ENCODE assay signal across 9 mouse cellular contexts in the genomic region with DNA sequence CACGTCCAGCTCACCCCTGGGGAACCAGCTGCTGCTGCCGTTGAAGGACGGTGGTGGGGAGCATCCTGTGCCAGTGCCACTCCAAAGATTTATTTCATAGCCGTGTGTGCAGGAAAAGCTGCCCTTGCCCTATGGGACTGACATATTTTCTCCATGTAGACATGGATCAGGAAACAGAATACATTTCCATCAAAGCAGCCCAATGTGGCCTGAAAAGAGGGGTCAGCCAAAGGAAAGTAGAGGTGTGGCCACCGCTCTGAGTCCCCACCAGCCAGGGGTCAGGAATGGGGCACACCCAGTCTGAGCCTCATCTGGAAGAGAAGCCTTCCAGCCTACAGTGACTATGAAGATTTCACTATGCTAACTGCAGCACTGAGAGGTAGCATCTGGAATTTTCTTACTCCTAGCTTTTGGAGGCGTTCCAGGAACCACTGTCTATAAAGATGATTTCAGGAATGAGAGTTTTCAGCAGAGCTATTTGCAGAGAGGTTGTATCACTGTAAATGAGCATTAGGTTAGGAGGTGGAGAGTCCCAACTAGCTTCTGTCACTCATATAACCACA.
DNase-seq lines count a peak whose midpoint lies in the region; ATAC-seq lines count a peak whose summit lies in the region.
"Had no signal": no experiment of that assay in that cellular context is flagged by ENCODE, and none has a peak within 500 bp of the region (broad histone marks: within the 10 kb centered on the region; RNA-seq: fewer than 3 reads in every experiment).

No protein-coding gene starts in this region.

- H3K36me3 ChIP-seq in lung, embryonic 15.5 days = no peaks in the 10 kb centered on the region
- H3K36me3 ChIP-seq in intestine, embryonic 15.5 days = no peaks in the 10 kb centered on the region
- no peaks in the 10 kb centered on the region for H3K36me3 ChIP-seq in neural tube, embryonic 14.5 days (ENCODE audit: control insufficient read depth, insufficient read depth, low read length)
- H3K36me3 ChIP-seq: heart, embryonic 13.5 days had no signal

- no peak overlapping the region for H3K4me2 ChIP-seq in lung, embryonic 15.5 days
- no peak overlapping the region for H3K4me2 ChIP-seq in intestine, embryonic 15.5 days (replicated peaks)
- no peak overlapping the region for H3K4me2 ChIP-seq in neural tube, embryonic 14.5 days (ENCODE audit: low read depth, low read length)
- H3K4me2 ChIP-seq: heart, embryonic 13.5 days had no signal

- peak; percentile 67 to 69 for DNase-seq in adrenal gland, adult (ENCODE audit: inconsistent age in 2 of 2, low spot score in 1 of 2)
- DNase-seq in adrenal gland, postnatal 4 days (ENCODE audit: low spot score in 2 of 2) = no peak
- no peak for DNase-seq in lung, postnatal 25 days (ENCODE audit: low spot score)
- no peak for DNase-seq in cerebellum, postnatal 36 days

- H3K9me3 ChIP-seq in lung, embryonic 15.5 days = no peaks in the 10 kb centered on the region
- no peaks in the 10 kb centered on the region for H3K9me3 ChIP-seq in intestine, embryonic 15.5 days
- H3K9me3 ChIP-seq in neural tube, embryonic 14.5 days (ENCODE audit: control insufficient read depth, low read length) = no peaks in the 10 kb centered on the region

- H3K4me3 ChIP-seq in lung, embryonic 15.5 days = no peak overlapping the region
- H3K4me3 ChIP-seq in intestine, embryonic 15.5 days (replicated peaks) = no peak overlapping the region
- no peak overlapping the region for H3K4me3 ChIP-seq in neural tube, embryonic 14.5 days (ENCODE audit: low read depth, low read length)
- H3K4me3 ChIP-seq: heart, embryonic 13.5 days had no signal

- 29% methylated on average over 6 of the region's 6 CpGs for WGBS in lung, embryonic 15.5 days
- 28% methylated on average over 6 of the region's 6 CpGs for WGBS in intestine, embryonic 15.5 days
- WGBS in neural tube, embryonic 14.5 days = 37% methylated on average over 6 of the region's 6 CpGs

- no peak overlapping the region for H3K9ac ChIP-seq in lung, embryonic 15.5 days
- no peak overlapping the region for H3K9ac ChIP-seq in intestine, embryonic 15.5 days
- H3K9ac ChIP-seq in neural tube, embryonic 14.5 days (replicated peaks; ENCODE audit: low read depth, low read length) = no peak overlapping the region
- H3K9ac ChIP-seq: heart, embryonic 13.5 days had no signal

- H3K27me3 ChIP-seq in lung, embryonic 15.5 days = no peaks in the 10 kb centered on the region
- H3K27me3 ChIP-seq in intestine, embryonic 15.5 days (replicated peaks) = no peaks in the 10 kb centered on the region
- no peaks in the 10 kb centered on the region for H3K27me3 ChIP-seq in neural tube, embryonic 14.5 days (ENCODE audit: control insufficient read depth, insufficient read depth, low read length)
- H3K27me3 ChIP-seq: heart, embryonic 13.5 days had no signal

- H3K27ac ChIP-seq in lung, embryonic 15.5 days = no peak overlapping the region
- no peak overlapping the region; the same call in 1 of the 2 replicates for H3K27ac ChIP-seq in intestine, embryonic 15.5 days
- H3K27ac ChIP-seq in neural tube, embryonic 14.5 days (ENCODE audit: low read depth, low read length) = peak overlapping the region; percentile 45; the same call in 1 of the 2 replicates
- H3K27ac ChIP-seq: heart, embryonic 13.5 days had no signal

- peaks cover 8% of the 10 kb centered on the region; the same call in 1 of the 2 replicates for H3K4me1 ChIP-seq in lung, embryonic 15.5 days
- peaks cover 3% of the 10 kb centered on the region; the same call in 1 of the 2 replicates for H3K4me1 ChIP-seq in intestine, embryonic 15.5 days (replicated peaks)
- 0 out of 2 replicates have a peak, but pooled peaks cover 4% of the 10 kb centered on the region for H3K4me1 ChIP-seq in neural tube, embryonic 14.5 days (ENCODE audit: control insufficient read depth, insufficient read depth, low read length)

- peak; percentile 57; the same call in 1 of the 2 replicates for ATAC-seq in lung, embryonic 15.5 days (ENCODE audit: borderline replicate concordance, extremely low read depth, low FRiP score, low TSS enrichment)
- peak; percentile 58 for ATAC-seq in intestine, embryonic 15.5 days
- ATAC-seq in neural tube, embryonic 14.5 days (ENCODE audit: low read depth) = no peak; the same call in 1 of the 2 replicates
- ATAC-seq in erythroblast, adult 5-6 weeks (replicated peaks; ENCODE audit: low FRiP score, poor library complexity, severe bottlenecking) = no peak

Comparison
In these comparisons a context has a peak if more than half of its experiments do, and no peak if none do; other contexts are left out.
1. DNase-seq: peak in adrenal gland, adult (2 of 2); none in adrenal gland, postnatal 4 days (0 of 2), lung, postnatal 25 days (single experiment) and cerebellum, postnatal 36 days (0 of 2).
2. ATAC-seq: peak in lung, embryonic 15.5 days (single experiment) and intestine, embryonic 15.5 days (single experiment); none in neural tube, embryonic 14.5 days (single experiment) and erythroblast, adult 5-6 weeks (single experiment).